Mouse (Mus musculus): ENCODE results near the gene Emcn.

GRCm38 (mm10) chr3:137319950-137320349 is 20.9 kb upstream of the Emcn start:
- no peak for TF ChIP-seq CTCF (IDR thresholded peaks at IDR 0.05; ENCODE audit: low read depth, low read length)
- no peak for TF ChIP-seq POLR2A (IDR thresholded peaks at IDR 0.05; ENCODE audit: extremely low read depth, insufficient read depth, low read length)

Data from liver, adult 2 months (tissue).